Comparison of ENCODE assay signal across 8 mouse cellular contexts in the genomic region with DNA sequence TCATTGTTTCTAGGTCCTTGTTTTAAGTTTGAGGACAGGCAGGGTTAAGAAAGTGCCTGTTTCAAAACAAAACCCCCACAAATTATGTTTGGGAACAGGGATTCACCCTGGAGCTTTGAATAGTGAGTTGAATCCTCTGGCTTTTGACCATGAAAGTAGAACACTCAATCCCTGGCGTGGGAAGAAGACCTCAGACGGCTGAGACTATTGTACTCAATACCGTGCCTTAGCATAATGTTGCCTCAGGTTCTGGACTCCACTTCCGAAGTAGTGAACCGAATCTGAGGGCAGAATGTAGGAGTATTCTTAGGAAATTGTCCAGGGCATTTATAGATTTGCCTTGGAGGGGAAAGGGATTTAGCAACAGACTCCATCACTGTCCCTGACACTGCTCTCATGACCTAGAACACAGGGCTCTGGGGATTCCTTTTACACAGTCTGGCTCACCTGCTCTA. TPM values are rescaled to one million over a fixed set of nuclear protein-coding genes. Genes with fewer than 3 reads are reported as not detected.
DNase-seq lines count a peak whose midpoint lies in the region; ATAC-seq and TF ChIP-seq lines count a peak whose summit lies in the region.

No protein-coding gene starts in this region.

- H3K36me3 ChIP-seq in kidney, postnatal 0 days (ENCODE audit: insufficient read depth, low read length) = no peaks in the 10 kb centered on the region
- H3K36me3 ChIP-seq in intestine, embryonic 14.5 days (ENCODE audit: control insufficient read depth, insufficient read depth, low read length) = peaks cover 8% of the 10 kb centered on the region; the same call in 1 of the 2 replicates
- H3K36me3 ChIP-seq in myocyte (ENCODE audit: control insufficient read depth, insufficient read depth) = no peaks in the 10 kb centered on the region

- no peak for TF ChIP-seq POLR2A in embryonic fibroblast, embryonic 13.5 days (IDR thresholded peaks at IDR 0.05; ENCODE audit: low read depth, low read length)
- TF ChIP-seq POLR2A in myocyte (IDR thresholded peaks at IDR 0.05; ENCODE audit: insufficient read length, low read depth) = no peak

- peak overlapping the region; percentile 58 for H3ac ChIP-seq in myocyte (ENCODE audit: control insufficient read depth, insufficient read length)

- TF ChIP-seq CTCF in kidney, postnatal 0 days (IDR thresholded peaks at IDR 0.05; ENCODE audit: low read depth) = no peak
- TF ChIP-seq CTCF in embryonic fibroblast, embryonic 13.5 days (IDR thresholded peaks at IDR 0.05; ENCODE audit: borderline replicate concordance, insufficient read depth, low read length) = no peak

- H3K4me3 ChIP-seq in kidney, postnatal 0 days (replicated peaks; ENCODE audit: low read depth, low read length) = peak overlapping the region; percentile 77
- no peak overlapping the region for H3K4me3 ChIP-seq in embryonic fibroblast, embryonic 13.5 days (ENCODE audit: insufficient read depth, low read length)
- peak overlapping the region; percentile 83 for H3K4me3 ChIP-seq in intestine, embryonic 14.5 days (ENCODE audit: low read depth, low read length)
- peak overlapping the region; percentile 43 for H3K4me3 ChIP-seq in myocyte

- peak overlapping the region; percentile 85 for H3K9ac ChIP-seq in kidney, postnatal 0 days (ENCODE audit: low read depth, low read length)
- no peak overlapping the region for H3K9ac ChIP-seq in intestine, embryonic 14.5 days (ENCODE audit: low read length)

- H3K9me3 ChIP-seq in kidney, postnatal 0 days (replicated peaks; ENCODE audit: low read length) = no peaks in the 10 kb centered on the region
- no peaks in the 10 kb centered on the region for H3K9me3 ChIP-seq in intestine, embryonic 14.5 days (ENCODE audit: control insufficient read depth, low read length)

- no peaks in the 10 kb centered on the region for H3K27me3 ChIP-seq in kidney, postnatal 0 days (ENCODE audit: insufficient read depth, low read length)
- no peaks in the 10 kb centered on the region for H3K27me3 ChIP-seq in intestine, embryonic 14.5 days (replicated peaks; ENCODE audit: control insufficient read depth, insufficient read depth, low read length)
- no peaks in the 10 kb centered on the region for H3K27me3 ChIP-seq in myocyte (ENCODE audit: control insufficient read depth, insufficient read depth, insufficient read length)

- peaks cover 8% of the 10 kb centered on the region for H3K79me2 ChIP-seq in myocyte (ENCODE audit: control insufficient read depth, insufficient read depth)

- H3K4me1 ChIP-seq in kidney, postnatal 0 days (replicated peaks; ENCODE audit: insufficient read depth, low read length) = peaks cover 8% of the 10 kb centered on the region; the same call in 1 of the 2 replicates
- H3K4me1 ChIP-seq in embryonic fibroblast, embryonic 13.5 days (ENCODE audit: control insufficient read depth, insufficient read depth, low read length) = peaks cover 13% of the 10 kb centered on the region
- peaks cover 30% of the 10 kb centered on the region for H3K4me1 ChIP-seq in intestine, embryonic 14.5 days (replicated peaks; ENCODE audit: control insufficient read depth, insufficient read depth, low read length)

- DNase-seq in kidney, postnatal 0 days (ENCODE audit: low spot score) = no peak
- no peak for DNase-seq in kidney, postnatal 36 days
- DNase-seq in intestine, embryonic 14.5 days (ENCODE audit: low spot score) = no peak
- no peak for DNase-seq in adrenal gland, postnatal 25 days
- DNase-seq in spleen, postnatal 14 days (ENCODE audit: low spot score in 2 of 2) = no peak
- DNase-seq in right cerebral cortex, postnatal 25 days = no peak

- peak; percentile 12; the same call in 1 of the 2 replicates for ATAC-seq in kidney, postnatal 0 days (replicated peaks; ENCODE audit: low FRiP score, low read depth)
- 0 out of 2 replicates have a peak, but pooled peaks have one; percentile 9 for ATAC-seq in intestine, embryonic 14.5 days (replicated peaks; ENCODE audit: low FRiP score, low TSS enrichment, low read depth)

- peak overlapping the region; percentile 75; the same call in 1 of the 2 replicates for H3K27ac ChIP-seq in kidney, postnatal 0 days
- H3K27ac ChIP-seq in embryonic fibroblast, embryonic 13.5 days (ENCODE audit: insufficient read depth, low read length) = peak overlapping the region; percentile 31; the same call in 1 of the 2 replicates
- H3K27ac ChIP-seq in intestine, embryonic 14.5 days (ENCODE audit: low read depth) = no peak overlapping the region; the same call in 1 of the 2 replicates

- WGBS in kidney, postnatal 0 days = 23% methylated on average over 5 of the region's 5 CpGs
- WGBS in intestine, embryonic 14.5 days = 32% methylated on average over 5 of the region's 5 CpGs

- H3K4me2 ChIP-seq in kidney, postnatal 0 days (ENCODE audit: low read length) = peak overlapping the region; percentile 82
- peak overlapping the region; percentile 88 for H3K4me2 ChIP-seq in intestine, embryonic 14.5 days (ENCODE audit: low read length)
- peak overlapping the region; percentile 44 for H3K4me2 ChIP-seq in myocyte (ENCODE audit: low read depth)

TF ChIP-seq in myocyte, 11 proteins besides CTCF, POLR2A, EP300 and RAD21:
- TF ChIP-seq MYOD1 (IDR thresholded peaks at IDR 0.05; ENCODE audit: control insufficient read depth in 1 of 3, insufficient read length in 2 of 3, low read depth in 2 of 3) (no peak), TCF12 (IDR thresholded peaks at IDR 0.05; ENCODE audit: insufficient read depth, poor library complexity, severe bottlenecking) (no peak), REST (IDR thresholded peaks at IDR 0.05; ENCODE audit: insufficient read depth, insufficient read length) (no peak), TCF3 (IDR thresholded peaks at IDR 0.05; ENCODE audit: insufficient read length, low read depth) (no peak), E2F4 (IDR thresholded peaks at IDR 0.05; ENCODE audit: insufficient read depth) (no peak), USF1 (IDR thresholded peaks at IDR 0.05; ENCODE audit: low read depth) (no peak)

RNA-seq across cellular contexts. Expression of a gene that starts 0.3 kb away (rescaled TPM):
- 22.6 and 23.4 TPM in 2 replicates for polyA plus RNA-seq in kidney, postnatal 0 days (2015; fragmentation: Nextera tagmentation; extraction: Ambion mirVana)
- 17.4 and 24.8 TPM in 2 replicates for polyA plus RNA-seq in embryonic fibroblast, embryonic 13.5 days (2011; ENCODE audit: insufficient read length, low read depth, missing spikeins)
- 24.9 and 29.7 TPM in 2 replicates for polyA plus RNA-seq in intestine, embryonic 14.5 days (2014; fragmentation: Nextera tagmentation; extraction: Ambion mirVana)
- 9.1 TPM for polyA plus RNA-seq in myocyte (2012; fragmentation: generic; extraction: Trizol)
- 15.4 and 27.1 TPM in 2 replicates for total RNA-seq in adrenal gland, postnatal 25 days (2021)

RNA-seq across cellular contexts. Expression of a gene that starts 54.0 kb away (rescaled TPM):
- polyA plus RNA-seq in kidney, postnatal 0 days (2015; fragmentation: Nextera tagmentation; extraction: Ambion mirVana) = 6.6 and 8.1 TPM in 2 replicates
- polyA plus RNA-seq in embryonic fibroblast, embryonic 13.5 days (2011; ENCODE audit: insufficient read length, low read depth, missing spikeins) = 2.9 and 4.9 TPM in 2 replicates
- polyA plus RNA-seq in intestine, embryonic 14.5 days (2014; fragmentation: Nextera tagmentation; extraction: Ambion mirVana) = 6.6 TPM in 2 replicates
- 143 TPM for polyA plus RNA-seq in myocyte (2012; fragmentation: generic; extraction: Trizol)
- 2.5 and 3.3 TPM in 2 replicates for total RNA-seq in adrenal gland, postnatal 25 days (2021)

Comparison
In these comparisons a context has a peak if more than half of its experiments do, and no peak if none do; other contexts are left out.
1. RNA of a gene that starts 54.0 kb away (polyA plus RNA-seq): 143 TPM in myocyte (single experiment); 6.6 to 8.1 TPM in kidney, postnatal 0 days, 6.6 TPM in intestine, embryonic 14.5 days and 2.9 to 4.9 TPM in embryonic fibroblast, embryonic 13.5 days; every median in the first group is over 10 times any median in the second.
2. Peak in every context shown above with its lines, with median percentiles within 50 percentile points of each other: H3K4me2 ChIP-seq.